Mouse (Mus musculus) hindbrain, embryonic 14.5 days (tissue): ENCODE measurements around the gene Gm8298. TPM values are rescaled to one million over a fixed set of nuclear protein-coding genes. Genes with fewer than 3 reads are reported as not detected.
"Not testable (repeated sequence)": the region's sequence is repeated elsewhere in the genome, so short reads cannot be mapped to it uniquely, and the experiment has no call there.

Source experiments
- ATAC-seq: fragments of 200-750 bp; cut with Nextera tagmentation; 2 replicates; pipeline ENCODE4 v1.8.0; 2017; ENCODE audit warnings: moderate number of reproducible peaks, mild to moderate bottlenecking, moderate TSS enrichment, moderate library complexity; ENCODE audit not compliant: low FRiP score
- DNase-seq: peaks from one replicate; pipeline ENCODE4 v3.0.0-alpha.2; 2015; ENCODE audit warnings: low spot score
- H3K27ac ChIP-seq: fragments of 300-500 bp; sonication (generic); 2 replicates; pipeline ENCODE4 v1.5.1; 2014; ENCODE audit warnings: mild to moderate bottlenecking, moderate library complexity
- H3K27me3 ChIP-seq: fragments of 300-500 bp; sonication (generic); 2 replicates; pipeline ENCODE4 v1.6.1; 2014; ENCODE audit warnings: mild to moderate bottlenecking, low read length, mixed read lengths; ENCODE audit not compliant: control insufficient read depth, insufficient read depth
- H3K36me3 ChIP-seq: fragments of 300-500 bp; sonication (generic); replicated peaks from 2 replicates; pipeline ENCODE4 v1.6.1; 2014; ENCODE audit not compliant: control insufficient read depth, insufficient read depth
- H3K4me1 ChIP-seq: fragments of 300-500 bp; sonication (generic); replicated peaks from 2 replicates; pipeline ENCODE4 v1.6.1; 2014; ENCODE audit warnings: antibody characterized with exemption, low read length, mixed read lengths; ENCODE audit not compliant: control insufficient read depth, insufficient read depth
- H3K4me2 ChIP-seq: fragments of 300-500 bp; sonication (generic); replicated peaks from 2 replicates; pipeline ENCODE4 v1.6.1; 2014; ENCODE audit warnings: mild to moderate bottlenecking, moderate library complexity
- H3K4me3 ChIP-seq: fragments of 300-500 bp; sonication (generic); replicated peaks from 2 replicates; pipeline ENCODE4 v1.5.1; 2014; ENCODE audit warnings: mild to moderate bottlenecking, low read length
- H3K9ac ChIP-seq: fragments of 300-500 bp; sonication (generic); 2 replicates; pipeline ENCODE4 v1.6.1; 2014
- H3K9me3 ChIP-seq: fragments of 300-500 bp; sonication (generic); 2 replicates; pipeline ENCODE4 v1.6.1; 2016; ENCODE audit warnings: low read length; ENCODE audit not compliant: control insufficient read depth
- WGBS: fragments of 180-500 bp; shearing (Covaris S2); extraction: QIAGEN DNeasy Blood & Tissue Kit; methylation state at CpG from one replicate; pipeline ENCODE4 v1.1.7; 2014; 5-methylcytosine and 5-hydroxymethylcytosine counted together
- polyA plus RNA-seq: library from polyadenylated mRNA; unstranded; fragments of >200 nt; fragmentation: Nextera tagmentation; extraction: Ambion mirVana; gene quantifications from 2 replicates; pipeline ENCODE4 v1.2.1, GENCODE M21; 2014

Gm8298 gene
- polyA plus RNA-seq: not detected in 2 replicates

DNA sequence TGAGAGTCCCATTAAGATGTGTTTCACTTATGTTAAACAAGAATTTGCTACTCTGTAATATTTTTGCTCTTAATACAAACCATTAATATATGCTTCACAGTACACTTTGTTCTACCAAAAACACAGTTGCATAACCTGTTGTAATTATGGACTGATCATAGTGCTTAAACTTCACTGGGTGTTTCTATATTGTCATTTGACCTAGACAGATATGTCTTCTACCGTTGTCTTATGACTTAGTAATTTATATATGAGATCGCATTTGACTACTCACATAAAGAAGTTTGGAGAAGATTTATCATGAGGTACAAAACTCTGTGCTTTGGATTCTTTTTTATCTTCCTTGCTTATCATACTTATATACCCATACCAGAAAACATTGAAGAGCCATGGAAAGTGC is at the start of gene Gm8298:
Gm8298 (plus strand) TSS at position 301 of the 400 bp plus-strand sequence.
- 97% methylated on average over 2 of the region's 2 CpGs for WGBS
- ATAC-seq: no peak
- no peak within 1 kb of the TSS for H3K4me3 ChIP-seq

DNA sequence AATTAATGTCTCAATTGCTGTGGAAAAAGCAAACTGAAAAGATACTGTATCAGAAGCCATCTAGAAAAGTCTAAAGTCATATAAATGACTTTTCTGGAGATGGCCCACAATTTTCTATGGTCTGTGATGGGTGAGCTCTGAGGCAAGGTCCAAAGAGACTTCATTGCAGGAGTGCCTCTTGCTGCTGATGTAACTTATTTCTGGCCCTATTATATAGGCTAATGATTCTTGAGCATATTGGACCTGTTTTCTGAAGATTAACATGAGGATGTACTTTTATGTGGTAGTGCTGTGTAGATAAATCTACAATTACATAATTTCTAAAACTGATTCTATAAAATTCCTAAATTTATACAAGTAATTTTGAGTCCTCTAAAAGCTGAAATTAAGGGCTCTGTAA is 47.7 kb upstream of the Gm8298 start:
- H3K4me2 ChIP-seq: no peak overlapping the region
- no peaks in the 10 kb centered on the region for H3K36me3 ChIP-seq
- no peak for DNase-seq
- H3K4me3 ChIP-seq: no peak overlapping the region
- ATAC-seq: no peak
- H3K9me3 ChIP-seq: no peaks in the 10 kb centered on the region
- H3K9ac ChIP-seq: no peak overlapping the region
- no peaks in the 10 kb centered on the region for H3K4me1 ChIP-seq
- H3K27ac ChIP-seq: no peak overlapping the region
- H3K27me3 ChIP-seq: no peaks in the 10 kb centered on the region

More for the DNA sequence above, at the start of gene Gm8298:
- no peak within 1 kb of the TSS for H3K9ac ChIP-seq
- no peak for DNase-seq
- H3K4me2 ChIP-seq: no peak within 1 kb of the TSS
- H3K36me3 ChIP-seq: no peaks in the 10 kb centered on the region
- H3K27me3 ChIP-seq: no peaks in the 10 kb centered on the region
- no peaks in the 10 kb centered on the region for H3K9me3 ChIP-seq
- H3K27ac ChIP-seq: no peak within 1 kb of the TSS
- no peaks in the 10 kb centered on the region for H3K4me1 ChIP-seq

DNA sequence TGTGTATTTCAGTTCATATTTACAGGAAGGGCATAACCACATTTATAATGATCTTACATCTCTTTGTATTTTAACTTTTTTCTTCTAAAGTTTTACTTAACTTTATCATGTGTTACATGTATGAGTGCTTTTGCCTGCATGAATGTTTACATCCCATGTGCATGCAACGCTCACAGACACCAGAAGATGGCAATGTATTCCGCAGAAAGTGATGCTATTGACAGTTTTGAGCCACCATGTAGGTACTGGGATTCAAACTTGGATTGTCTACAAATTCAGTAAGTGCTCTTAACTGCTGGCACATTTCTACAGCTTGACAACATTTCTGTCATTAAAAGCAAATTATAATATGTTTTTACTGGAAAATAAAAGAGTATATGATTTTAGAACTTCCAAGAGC is 9.9 kb downstream of the Gm8298 start:
- Histone ChIP-seq H3K27me3 (no peaks in the 10 kb centered on the region), H3K9ac (no peak overlapping the region), H3K36me3 (no peaks in the 10 kb centered on the region), H3K4me3 (no peak overlapping the region), H3K27ac (no peak overlapping the region), H3K4me2 (no peak overlapping the region), H3K9me3 (no peaks in the 10 kb centered on the region), H3K4me1 (no peaks in the 10 kb centered on the region)
- 29% methylated on average over 2 of the region's 2 CpGs for WGBS
- DNase-seq (peak; percentile 73), ATAC-seq (peak; percentile 66; the same call in 1 of the 2 replicates)

DNA sequence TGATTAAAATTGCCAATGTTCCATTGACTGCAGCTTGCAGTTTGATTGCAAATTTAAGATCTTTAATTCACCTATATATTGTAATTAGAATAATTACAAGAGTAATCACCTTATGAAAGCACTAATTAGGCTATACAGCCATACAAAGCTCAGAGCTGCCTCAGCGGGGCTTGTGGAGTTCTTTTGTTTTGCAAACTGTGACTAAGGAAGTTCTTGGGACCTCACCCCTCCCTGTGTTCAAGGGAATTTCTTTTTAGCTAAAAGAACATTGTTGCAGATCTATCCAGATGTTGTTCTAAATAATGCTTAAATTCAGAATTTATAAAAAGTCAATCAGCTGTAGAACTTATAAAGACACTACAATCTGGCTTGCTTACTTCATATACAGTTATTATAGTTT is 16.8 kb downstream of the Gm8298 start:
- DNase-seq, H3K27me3 ChIP-seq, H3K4me1 ChIP-seq, H3K27ac ChIP-seq, H3K36me3 ChIP-seq, H3K9me3 ChIP-seq, H3K9ac ChIP-seq, ATAC-seq, H3K4me3 ChIP-seq, H3K4me2 ChIP-seq: not testable (repeated sequence)
- WGBS: 14% methylated on average over 1 of the region's 1 CpGs

DNA sequence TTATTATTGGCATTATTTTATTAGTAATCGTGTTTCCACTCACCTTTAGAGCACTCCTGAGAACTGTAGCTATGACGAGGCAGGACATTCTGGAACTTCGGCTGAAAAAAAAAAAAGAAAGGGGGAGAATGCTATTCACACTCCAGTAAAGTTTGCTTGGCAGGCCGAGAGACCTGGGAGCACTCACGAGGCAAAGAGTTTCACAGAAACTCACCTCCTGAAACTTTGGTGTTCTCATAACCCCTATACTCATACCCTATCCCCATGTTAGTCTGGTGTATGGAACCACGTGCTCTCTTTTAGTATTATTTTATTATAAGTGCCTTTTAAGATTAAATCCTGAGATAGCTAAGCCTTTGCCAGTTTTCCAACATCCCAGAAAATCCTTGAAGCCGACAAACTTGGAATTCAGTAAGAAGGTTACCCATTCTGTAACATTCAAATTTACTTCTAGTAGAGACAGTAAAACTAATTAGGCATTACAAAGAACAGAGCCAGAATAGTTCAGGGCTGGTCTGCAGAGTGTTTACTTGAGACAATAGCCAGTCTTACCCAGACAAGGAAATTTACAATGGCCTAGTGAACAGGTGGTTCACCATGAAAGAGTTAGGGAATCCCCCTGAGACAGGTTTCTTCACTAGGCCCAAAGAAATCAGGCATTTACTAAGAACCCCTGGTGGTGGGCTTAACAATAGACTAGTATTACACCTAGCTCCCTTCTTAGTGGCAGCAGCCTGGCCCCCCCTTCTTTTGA is 19.1 kb downstream of the Gm8298 start:
- H3K9me3 ChIP-seq, DNase-seq, H3K4me3 ChIP-seq, H3K36me3 ChIP-seq, H3K4me2 ChIP-seq, H3K9ac ChIP-seq, H3K27me3 ChIP-seq, H3K4me1 ChIP-seq, ATAC-seq, H3K27ac ChIP-seq: not testable (repeated sequence)
- 76% methylated on average over 7 of the region's 7 CpGs for WGBS

DNA sequence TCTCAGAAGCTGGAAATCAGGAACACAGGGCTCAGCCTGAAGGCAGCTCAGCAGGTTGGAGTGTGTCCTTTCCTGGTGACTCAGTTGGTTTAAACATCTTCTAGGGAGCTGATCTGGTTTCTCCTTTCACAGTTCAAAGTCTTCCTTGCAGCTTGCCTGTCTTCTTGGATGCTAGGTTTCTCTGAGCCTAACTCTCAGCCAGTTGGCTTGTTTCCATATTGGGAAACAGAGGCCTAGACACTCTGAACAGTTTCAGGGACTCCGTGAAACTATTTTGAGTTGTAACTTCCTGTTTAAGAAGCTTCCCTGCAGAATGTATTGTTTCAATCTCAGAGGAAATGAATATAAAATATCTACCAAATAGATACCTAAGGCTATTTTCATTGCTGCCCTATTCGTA is 32.4 kb downstream of the Gm8298 start:
- ATAC-seq (no peak), DNase-seq (no peak)
- H3K9me3 ChIP-seq: no peaks in the 10 kb centered on the region
- H3K4me2 ChIP-seq: no peak overlapping the region
- no peak overlapping the region for H3K4me3 ChIP-seq
- H3K27ac ChIP-seq: no peak overlapping the region
- no peaks in the 10 kb centered on the region for H3K4me1 ChIP-seq
- H3K9ac ChIP-seq: no peak overlapping the region
- 89% methylated on average over 2 of the region's 2 CpGs for WGBS
- H3K36me3 ChIP-seq: no peaks in the 10 kb centered on the region
- no peaks in the 10 kb centered on the region for H3K27me3 ChIP-seq

DNA sequence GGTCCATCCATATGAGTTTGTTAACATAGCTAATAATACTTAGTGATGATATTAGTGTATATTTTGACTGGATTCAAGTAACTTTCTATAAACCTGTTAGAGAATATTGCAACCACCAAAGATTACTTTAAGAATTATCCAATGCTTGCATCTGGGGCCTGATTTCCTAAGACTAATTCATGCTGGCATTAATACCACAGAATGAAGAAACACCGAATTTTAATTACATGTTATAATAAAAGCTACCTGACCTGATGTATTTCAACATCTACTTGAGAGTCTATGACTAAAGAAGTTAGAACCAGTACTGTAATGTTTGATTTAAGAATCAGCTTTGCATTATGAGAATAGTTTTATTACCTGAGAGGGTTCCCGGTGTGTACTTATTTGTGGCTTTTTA is 64.1 kb downstream of the Gm8298 start, which contains the start of gene C130079G13Rik:
C130079G13Rik (plus strand) TSS at position 301 of the 400 bp plus-strand sequence.
- Histone ChIP-seq H3K9ac (no peak within 1 kb of the TSS), H3K27ac (no peak within 1 kb of the TSS), H3K4me2 (no peak within 1 kb of the TSS), H3K27me3 (no peaks in the 10 kb centered on the region), H3K4me3 (no peak within 1 kb of the TSS), H3K4me1 (no peaks in the 10 kb centered on the region), H3K9me3 (no peaks in the 10 kb centered on the region), H3K36me3 (no peaks in the 10 kb centered on the region)
- no peak for ATAC-seq
- DNase-seq: no peak
- 91% methylated on average over 2 of the region's 2 CpGs for WGBS

Other genes with a start within 250 kb of the Gm8298 start
- gene Gm5538, start 131.3 kb upstream of the Gm8298 start, polyA plus RNA-seq: not detected in 2 replicates
- gene C130079G13Rik, start 64.2 kb downstream of the Gm8298 start, polyA plus RNA-seq: not detected in 2 replicates
- gene Aadacl2, start 145.7 kb downstream of the Gm8298 start, polyA plus RNA-seq: not detected in 2 replicates
- not detected in 2 replicates for gene Aadac, start 164.7 kb downstream of the Gm8298 start, polyA plus RNA-seq
- not detected in 2 replicates for gene Sucnr1, start 220.8 kb downstream of the Gm8298 start, polyA plus RNA-seq